Mouse (Mus musculus) A20 (cell line): ENCODE measurements around the gene Unc45a.
"Not testable (repeated sequence)": the region's sequence is repeated elsewhere in the genome, so short reads cannot be mapped to it uniquely, and the experiment has no call there.

ENCODE experiments used
- DNase-seq: peaks from one replicate; pipeline ENCODE4 v3.0.0-alpha.2; 2011; ENCODE audit warnings: low read depth, low spot score

Gene Unc45a

DNA sequence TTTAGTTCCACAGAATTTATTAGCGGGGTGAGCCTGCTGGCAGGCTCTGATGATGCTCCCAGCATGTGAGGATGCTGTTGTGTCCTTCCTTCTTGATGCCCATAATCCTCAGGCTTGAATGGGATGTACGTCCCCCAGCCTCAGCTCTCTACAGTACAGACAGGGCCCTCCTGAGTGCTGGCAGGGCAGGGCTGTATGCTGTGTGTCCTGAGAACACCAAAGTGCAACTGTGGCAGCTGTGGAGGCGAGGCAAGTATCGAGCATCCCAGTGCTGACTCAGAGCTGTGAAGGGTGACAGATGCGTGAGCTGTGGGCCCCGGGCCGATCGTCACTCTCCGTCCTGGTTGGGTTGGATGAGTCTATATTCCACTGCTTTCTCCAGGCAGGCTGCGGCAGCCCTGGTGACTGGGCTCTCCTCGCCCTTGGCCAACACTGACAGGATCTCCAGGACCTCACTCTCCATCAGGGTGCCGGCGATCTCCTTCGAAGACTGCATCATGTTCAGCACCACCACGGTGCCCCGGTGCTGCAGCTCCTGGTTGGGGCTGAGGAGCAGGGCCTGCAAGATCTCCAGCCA lies 15.4 kb downstream of the Unc45a start:
- no peak for DNase-seq

DNA sequence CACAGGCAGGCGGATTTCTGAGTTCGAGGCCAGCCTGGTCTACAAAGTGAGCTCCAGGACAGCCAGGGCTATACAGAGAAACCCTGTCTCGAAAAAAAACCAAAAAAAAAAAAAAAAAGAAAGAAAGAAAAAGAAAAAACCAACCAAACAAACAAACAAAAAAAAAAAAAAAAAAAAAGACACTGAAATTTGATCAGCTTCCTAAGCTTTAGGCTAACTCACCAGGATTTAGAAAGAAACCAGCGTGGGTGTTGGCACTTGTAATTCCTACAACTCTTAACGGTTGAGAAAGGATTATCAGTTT lies 16.0 kb downstream of the Unc45a start:
- DNase-seq, result not testable (repeated sequence)

DNA sequence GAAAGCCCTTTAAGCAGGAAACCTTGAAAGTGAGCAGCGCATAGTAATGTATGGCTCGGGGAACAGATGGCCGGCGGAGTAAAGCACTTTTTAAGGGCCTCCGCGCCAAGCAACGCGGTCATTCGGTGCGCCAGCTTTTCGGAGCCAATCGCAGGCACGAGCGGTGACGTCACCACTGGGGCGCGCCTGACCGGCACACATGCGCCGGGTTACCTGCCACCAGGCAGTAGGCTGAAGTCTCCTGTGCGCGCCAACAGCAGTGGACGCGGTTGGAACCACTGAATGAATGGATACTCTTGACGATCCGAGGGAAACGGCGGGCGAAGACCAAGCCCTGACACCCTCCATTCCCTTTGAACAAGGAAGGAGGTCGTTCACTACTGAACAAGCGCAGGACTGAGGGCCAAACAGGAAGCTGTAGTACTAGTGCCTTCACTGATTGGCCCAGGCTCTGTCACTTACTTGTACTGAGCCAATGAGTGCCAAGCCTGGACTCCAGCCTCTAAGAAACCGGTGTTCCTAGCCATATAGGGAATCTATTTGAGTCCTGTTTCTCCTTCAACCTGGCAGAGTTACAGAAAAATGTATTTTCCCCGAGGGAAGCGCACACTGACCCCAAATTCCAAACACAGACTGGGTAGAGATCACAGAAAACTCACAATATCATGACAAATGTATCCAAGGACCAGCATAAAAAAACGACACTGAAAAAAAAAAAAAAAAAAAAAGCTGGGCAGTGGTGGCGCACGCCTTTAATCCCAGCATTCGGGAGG lies 16.6 kb downstream of the Unc45a start, which contains the start of gene Rccd1:
Gene Rccd1 (minus strand): TSS at position 412 of the 773 bp plus-strand sequence.
- DNase-seq, result peak; percentile 99

DNA sequence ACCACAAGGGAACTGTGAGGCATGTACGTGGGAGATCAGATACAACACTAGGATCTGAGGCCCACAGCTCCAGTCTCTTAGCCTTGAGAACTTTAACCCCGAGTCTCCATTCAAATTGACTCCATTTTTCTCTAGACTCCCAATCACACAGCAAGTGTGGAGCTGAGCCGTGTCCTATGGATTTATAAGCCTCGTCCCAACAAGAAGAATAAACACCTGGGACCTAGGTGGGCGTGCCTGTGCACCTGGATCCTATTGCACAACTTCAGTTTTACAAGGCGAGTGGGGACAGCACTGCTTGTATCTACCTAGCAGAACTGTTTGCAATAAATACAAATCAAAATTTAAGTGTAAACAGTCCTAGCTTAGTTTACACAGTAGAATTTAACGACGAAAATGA lies 17.5 kb downstream of the Unc45a start:
- no peak for DNase-seq

DNA sequence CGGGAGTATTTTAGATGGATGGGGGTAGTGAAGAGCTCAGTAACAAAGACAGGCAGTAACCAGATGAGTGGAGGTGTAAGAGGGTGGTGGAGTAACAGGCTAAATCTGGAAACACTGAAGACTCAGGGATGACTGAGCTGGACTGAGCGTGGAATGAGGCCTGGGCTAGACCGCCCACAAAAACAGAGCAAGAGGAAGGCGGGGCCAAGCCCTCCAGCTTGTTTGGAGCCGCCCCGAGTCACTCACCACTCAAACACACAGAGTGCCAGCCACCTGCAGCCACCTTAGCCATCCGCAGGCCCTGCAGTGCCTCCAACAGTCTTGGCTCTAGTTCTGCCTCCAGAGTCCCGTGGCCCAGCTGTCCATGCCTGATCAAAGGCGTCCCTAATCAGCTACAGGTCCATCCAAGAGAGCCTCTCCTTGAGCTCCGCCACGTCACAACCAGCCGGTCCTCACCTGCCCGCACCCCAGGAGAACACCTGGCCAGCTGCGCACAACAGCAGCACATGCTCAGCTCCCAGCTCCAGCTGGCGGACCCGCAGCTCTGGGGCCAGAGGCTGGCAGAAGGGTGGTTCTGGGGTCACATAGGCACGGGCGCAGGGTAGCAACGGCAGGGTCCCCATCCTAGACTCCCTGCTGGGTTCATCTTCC lies 20.8 kb downstream of the Unc45a start:
- DNase-seq, result no peak

DNA sequence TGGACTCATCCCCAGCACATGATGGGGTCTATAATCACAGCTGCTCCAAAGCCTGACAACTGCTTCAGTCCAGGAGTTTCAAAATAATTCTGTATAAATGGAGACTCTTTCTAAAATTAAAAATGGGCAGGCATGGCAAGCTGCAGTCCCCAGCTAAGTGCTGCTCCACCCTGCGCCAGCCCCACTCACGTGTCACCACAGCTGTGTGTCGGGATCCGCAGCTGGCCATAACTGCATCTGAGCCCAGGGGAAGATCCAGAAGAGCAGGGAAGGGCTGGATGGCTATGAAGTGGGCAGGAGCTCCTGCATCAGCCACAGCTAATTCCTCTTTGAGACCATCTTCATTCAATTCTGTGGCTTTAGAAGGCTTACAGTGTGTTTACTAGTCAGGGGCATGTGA lies 22.1 kb downstream of the Unc45a start:
- no peak for DNase-seq

DNA sequence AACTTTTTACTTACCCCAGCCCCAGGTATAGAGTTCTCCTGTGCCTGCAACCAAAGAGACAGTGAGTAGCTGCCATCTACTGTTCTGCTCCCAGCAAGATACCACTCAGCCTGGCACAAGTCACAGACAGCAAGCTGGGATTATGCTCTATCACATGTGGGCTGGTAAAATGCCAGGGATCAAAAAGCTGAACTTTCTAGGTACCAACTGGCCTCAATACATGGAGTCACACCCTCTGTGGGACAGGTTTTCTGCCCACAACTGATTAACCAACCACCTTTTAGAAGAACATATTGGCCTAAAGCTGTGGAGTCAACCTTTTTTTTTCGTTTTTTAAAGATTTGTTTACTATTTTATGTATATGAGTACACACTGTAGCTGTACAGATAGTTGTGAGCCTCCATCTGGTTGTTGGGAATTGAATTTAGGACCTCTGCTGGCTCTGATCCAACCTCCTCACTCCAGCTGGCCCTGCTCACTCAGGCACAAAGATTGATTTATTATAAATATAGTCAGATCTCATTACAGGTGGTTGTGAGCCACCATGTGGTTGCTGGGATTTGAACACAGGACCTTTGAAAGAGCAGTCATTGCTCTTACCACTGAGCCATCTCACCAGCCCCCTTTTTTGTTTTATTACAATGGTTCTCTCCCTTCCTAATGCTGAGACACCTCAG lies 23.2 kb downstream of the Unc45a start:
- DNase-seq, result no peak

DNA sequence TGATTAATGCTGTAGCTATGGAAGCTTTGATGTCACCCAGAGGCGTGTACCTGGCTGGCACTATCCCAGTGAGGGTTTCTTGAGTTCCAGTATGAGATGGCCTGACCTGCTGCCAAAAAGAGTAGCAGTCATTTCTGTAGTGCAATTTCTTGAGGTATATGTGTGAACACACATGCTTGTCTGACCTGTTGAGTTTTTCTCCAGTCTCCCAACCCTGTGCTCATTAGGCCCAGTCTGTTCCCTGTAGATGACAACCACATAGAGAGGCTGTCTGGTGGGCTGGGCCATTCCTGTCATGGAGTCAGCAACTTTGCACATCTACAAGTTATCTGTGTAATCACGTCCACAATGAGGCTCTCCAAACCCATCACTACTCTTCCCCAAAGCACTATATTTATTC lies 25.1 kb downstream of the Unc45a start:
- no peak for DNase-seq

DNA sequence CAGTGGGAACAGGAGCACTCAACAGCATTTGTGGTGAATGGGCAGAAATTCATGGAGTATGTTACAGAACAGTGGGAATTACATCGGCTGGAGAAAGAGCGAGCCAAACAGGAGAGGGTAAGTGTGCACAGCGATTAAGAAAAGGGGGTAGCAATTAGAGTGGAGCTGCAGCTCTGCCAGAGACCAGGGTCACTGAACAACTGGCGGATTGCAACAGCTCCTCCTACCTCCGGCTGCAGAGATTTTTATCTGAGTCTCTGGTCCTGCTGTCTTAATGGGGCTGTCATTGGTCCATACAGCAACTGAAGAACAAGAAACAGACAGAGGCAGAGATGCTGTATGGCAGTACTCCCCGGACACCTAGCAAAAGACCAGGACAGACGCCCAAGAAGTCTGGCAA lies 30.0 kb downstream of the Unc45a start:
- no peak for DNase-seq

DNA sequence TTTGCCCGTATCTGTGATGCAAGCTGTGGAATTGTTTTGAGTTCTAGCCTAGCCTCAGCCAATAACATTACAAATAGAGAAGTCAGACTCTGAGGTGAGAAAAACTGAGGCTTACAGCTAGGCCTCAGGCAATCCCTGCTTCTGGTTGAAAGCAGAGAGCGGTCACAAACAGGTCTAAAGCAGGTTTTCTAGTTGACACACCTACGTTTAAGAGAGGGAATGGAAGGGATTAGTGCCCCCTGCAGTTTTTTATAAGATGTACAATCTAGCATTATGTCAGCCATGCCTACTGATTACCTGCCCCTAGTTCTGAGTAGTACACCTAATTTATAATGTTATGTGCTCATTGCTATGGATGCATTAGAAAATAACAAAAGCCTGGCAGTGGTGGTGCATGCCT lies 33.0 kb downstream of the Unc45a start:
- DNase-seq, result no peak

DNA sequence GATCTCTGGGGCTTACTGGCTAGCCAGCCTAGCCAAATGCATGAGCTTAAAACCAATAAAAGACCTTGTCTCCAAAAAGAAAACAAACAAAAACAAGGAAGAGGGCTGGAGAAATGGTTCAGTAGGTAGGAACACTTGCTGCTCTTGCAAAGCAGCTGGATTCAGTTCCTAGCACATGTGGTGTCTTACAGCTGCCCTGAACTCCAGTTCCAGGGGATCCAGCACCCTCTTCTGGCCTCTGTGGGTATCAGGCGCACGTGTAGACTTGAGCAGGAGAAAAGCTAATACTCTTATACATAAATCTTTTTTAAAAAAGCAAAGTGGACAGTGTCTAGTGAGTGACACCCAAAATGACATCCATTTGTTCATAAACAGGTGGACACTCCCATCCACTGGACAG lies 39.3 kb downstream of the Unc45a start:
- peak; percentile 29 for DNase-seq

DNA sequence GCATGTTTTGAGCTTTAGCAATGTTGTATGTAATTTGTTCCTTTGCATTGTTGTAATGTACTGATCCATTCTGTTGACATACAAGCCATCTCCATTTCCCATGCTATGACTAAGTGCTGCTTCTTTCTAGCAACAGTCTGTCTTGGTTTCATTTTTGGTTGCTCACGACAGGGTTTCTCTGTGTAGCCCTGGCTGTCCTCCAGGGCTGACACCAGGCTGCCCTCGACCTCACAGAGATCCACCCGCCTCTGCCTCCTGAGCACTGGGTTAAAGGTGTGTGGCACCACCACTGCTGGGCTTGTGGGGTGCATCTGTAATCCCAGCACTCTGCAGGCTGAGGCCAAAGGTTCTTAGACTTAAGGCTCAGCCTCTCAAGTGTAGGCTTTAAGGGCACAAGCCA lies 41.2 kb downstream of the Unc45a start:
- DNase-seq, result no peak

DNA sequence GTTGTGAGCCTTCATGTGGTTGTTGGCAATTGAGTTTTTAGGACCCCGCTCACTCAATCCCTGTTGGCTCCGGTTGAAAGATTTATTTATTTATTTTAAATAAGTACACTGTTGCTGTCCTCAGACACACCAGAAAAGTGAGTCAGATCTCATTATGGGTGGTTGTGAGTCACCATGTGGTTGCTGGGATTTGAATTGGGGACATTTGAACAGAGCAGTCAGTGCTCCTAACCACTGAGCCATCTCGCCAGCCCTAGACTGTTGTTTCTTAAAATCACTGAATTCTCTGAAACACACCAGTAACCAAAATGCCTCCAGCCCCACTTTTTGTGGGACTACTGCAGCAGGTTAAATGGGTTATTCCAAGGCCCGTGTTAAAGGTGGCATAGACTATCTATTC lies 42.1 kb downstream of the Unc45a start:
- DNase-seq, result no peak

DNA sequence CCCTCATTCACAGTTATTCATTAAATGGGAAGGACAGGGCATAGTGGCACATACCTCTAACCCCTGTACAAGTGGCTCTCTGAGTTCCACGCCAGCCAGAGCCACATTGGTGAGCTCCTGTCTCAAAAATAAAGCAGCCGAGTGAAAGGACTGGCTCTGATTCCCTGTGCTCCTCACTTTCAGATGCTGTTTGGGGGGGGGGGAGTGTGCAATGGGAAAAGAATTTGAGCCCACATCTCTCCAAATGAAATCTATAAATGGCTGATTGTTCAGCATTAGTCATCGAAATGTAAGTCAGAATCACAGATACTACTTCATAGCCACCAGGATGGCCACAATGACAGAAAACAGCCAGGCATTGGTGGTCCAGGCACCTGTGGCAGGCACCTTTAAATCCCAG lies 43.8 kb downstream of the Unc45a start:
- no peak for DNase-seq

DNA sequence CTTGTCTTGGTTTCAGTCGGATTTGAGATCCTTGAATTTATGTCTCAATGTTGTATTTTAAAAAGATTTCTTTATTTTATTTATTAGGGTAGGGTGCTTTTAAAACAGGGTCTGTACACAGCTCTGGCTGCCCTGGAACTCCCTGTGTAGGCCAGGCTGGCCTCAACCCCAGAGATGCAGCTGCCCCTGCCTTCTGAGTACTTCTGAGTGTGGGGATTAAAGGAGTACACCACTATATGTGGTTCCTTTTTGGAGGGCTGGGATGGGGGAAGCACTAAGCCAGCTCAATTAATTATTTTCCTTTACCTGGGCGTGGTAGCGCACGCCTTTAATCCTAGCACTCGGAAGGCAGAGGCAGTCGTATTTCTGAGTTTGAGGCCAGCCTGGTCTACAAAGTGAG lies 44.3 kb downstream of the Unc45a start:
- no peak for DNase-seq

DNA sequence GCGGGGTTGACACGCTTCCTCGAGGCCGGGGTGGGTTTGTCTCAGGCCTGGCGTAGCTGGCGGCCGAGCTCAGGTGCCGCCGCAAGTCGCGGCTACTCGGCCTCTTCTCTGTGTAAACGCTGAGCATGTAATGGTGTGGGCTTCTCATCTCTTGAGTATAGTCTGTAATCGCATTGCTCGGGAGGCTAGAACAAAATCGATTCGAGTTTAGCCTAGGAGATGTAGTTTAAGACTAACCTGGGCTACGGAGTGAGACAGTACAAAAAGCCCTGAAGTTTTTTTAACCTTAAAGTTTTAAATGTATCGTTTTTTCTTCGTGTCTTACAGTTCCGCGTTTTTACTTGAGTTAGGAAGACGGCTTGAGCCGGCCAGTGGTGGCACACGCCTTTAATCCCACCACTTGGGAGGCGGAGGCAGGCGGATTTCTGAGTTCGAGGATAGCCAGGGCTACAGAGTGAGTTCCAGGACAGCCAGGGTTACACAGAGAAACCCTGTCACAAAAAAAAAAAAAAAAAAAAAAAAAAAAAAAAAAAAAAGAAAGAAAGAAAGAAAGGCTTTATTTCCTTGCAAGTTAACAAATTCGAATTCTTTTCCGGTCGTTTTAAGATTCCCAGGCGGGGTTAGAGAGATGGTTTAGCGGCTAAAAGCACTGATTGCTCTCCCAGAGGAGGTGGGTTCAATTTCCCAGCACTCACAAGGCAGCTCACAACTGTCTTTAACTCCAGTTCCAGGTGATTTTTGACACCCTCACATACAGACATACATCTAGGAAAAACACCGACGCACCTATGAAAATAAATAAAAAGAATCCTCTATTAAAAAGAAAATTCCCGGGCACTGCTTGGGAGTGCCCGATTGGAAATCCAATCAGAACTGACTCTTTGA lies 45.8 kb downstream of the Unc45a start:
- no peak for DNase-seq

DNA sequence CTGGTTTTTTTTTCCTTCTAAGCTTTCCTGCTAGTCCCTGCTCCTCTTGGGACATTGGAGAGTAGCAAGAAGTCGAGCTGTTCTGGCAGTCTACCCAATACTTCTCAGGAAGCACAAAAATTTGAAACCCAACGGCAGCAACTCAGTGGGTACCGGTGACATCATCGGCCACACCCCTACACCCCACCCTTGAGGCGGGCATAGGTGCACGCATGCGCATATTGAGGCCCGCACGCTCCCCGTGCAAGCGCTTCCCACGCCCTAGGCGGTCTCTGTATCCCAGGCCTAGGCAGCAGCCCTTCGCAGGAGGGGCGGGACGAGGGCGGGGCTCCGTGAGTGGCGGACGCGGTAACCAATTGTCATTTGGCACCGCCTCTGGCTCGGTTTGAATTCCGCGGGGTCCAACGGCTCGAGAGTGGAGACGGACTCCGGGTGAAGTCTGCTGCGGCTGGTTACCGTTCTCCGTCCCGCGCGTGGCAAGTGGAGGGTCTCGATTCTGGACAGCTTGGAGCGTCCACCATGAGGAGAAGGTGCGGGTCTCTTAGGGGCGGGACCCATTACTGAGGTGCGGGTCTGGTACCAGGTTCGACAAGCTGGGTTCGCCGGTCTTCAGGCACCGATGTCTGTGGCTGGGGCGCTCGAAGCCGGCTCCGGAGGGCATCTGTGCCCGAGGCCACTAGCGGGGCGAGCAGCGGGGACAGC lies 46.6 kb downstream of the Unc45a start, which contains the start of gene Prc1:
Gene Prc1 (plus strand): TSS at position 389 of the 702 bp plus-strand sequence.
- peak; percentile 99 for DNase-seq

DNA sequence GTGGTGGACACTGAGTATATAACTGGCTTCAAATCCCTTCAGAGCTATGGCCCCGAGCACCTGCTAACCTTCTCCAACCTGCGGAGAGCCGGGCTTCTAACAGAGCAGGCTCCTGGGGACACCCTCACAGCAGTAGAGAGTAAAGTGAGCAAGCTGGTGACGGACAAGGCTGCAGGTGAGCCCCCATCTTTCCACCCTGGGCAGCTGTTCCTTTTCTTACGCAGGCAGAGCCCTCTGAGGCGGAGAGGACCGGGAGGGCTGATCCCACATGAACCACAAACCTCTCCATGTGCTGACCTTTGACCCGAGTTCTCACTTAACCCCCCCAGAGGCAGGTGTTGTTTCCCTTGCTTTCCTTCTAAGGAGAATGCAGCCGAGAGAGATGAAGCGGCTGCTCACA lies 53.1 kb downstream of the Unc45a start:
- DNase-seq, result no peak

DNA sequence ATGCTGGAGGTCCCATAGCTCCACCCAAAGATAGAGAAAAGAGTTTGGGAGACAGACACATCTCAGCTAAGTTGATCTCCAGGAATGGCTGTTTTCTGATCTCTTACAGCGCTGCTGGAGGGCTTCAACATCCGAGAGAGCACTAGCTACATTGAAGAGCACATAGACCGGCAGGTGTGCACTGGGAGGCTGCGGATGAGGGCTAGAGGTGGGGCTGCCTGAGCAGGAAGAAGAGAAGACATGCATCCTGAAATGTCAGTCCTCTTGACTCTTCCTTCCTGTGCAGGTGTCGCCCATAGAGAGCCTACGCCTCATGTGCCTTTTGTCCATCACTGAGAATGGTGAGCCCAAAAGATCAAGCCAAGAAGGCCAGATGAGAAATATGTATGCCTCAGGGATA lies 55.1 kb downstream of the Unc45a start:
- no peak for DNase-seq

DNA sequence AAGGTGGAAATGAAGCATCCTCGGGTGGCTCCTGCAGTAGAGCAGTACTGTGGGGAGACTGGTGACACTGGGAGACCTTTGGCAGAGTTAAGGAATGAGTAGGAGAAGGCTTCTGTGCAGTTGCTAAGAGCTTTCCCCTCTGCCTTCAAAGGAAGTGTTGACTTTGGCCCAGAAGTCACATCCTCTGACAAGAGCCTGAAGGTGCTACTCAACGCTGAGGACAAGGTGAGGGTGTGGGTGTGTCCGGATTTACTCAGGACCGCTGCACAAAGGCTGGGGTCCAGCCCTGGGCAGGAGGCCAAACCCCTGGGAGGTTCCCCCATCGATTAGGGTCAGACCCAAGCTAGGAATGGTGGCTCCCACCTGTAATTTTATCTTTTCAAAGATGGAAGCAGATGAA lies 56.4 kb downstream of the Unc45a start:
- no peak for DNase-seq
